Mouse (Mus musculus): ENCODE measurements around the gene Mettl8. TPM values are rescaled to one million over a fixed set of nuclear protein-coding genes. Genes with fewer than 3 reads are reported as not detected.

Gene Mettl8
- polyA plus RNA-seq, 1 experiment from 2014 or later, result 18.1 TPM

DNA sequence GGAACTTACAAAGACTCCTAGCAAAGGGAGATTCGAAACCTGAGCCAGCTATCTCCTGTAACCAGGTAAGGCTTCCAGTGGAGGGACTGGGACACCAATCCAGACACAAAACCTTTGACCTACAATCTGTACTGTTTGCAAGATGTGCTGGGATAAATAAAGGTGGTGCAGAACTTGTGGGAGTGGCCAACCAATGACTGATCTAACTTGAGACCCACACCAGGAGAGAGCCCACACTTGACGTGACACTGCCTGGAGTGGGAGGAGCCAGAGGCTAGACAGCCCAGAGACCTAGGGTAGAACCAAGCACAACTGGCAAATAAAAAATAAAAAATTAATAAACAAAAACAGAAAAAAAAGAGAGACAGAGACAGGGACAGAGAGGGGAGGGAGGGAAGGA lies 24.7 kb downstream of the Mettl8 start:
- H3K4me2 ChIP-seq, result no peak overlapping the region
- 0 out of 2 replicates have a peak, but pooled peaks have one; percentile 23 for ATAC-seq (ENCODE audit: low FRiP score)
- no peak overlapping the region for H3K4me3 ChIP-seq (replicated peaks)
- H3K36me3 ChIP-seq (replicated peaks), result no peaks in the 10 kb centered on the region
- H3K27me3 ChIP-seq, result no peaks in the 10 kb centered on the region
- no peaks in the 10 kb centered on the region for H3K9me3 ChIP-seq
- peaks cover 20% of the 10 kb centered on the region for H3K4me1 ChIP-seq
- no peak overlapping the region for H3K9ac ChIP-seq
- WGBS, result 77% methylated on average over 2 of the region's 2 CpGs
- no peak overlapping the region for H3K27ac ChIP-seq

DNA sequence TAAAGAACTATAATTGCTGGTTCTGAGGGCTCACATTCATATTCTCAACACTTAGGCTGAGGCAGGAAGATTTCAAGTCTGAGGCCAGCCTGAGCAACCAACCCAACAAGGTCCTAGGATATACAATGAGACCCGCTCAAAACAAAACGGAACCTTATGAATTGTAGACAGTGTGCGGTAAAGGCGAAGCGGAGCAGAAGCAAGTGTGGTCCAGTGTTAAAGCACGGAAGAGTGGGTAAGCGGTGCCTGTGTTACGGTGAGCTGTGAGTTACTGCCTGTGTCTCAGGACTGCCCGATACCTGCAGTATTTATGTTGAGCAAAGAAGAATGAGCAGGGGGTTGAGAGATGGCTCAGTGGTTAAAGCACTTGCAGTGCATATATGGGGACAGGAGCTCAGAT lies 27.8 kb downstream of the Mettl8 start:
- Histone ChIP-seq H3K36me3 (replicated peaks) (no peaks in the 10 kb centered on the region), H3K9ac (no peak overlapping the region), H3K4me2 (no peak overlapping the region), H3K9me3 (no peaks in the 10 kb centered on the region), H3K27ac (no peak overlapping the region), H3K4me1 (peaks cover 7% of the 10 kb centered on the region), H3K4me3 (replicated peaks) (no peak overlapping the region), H3K27me3 (no peaks in the 10 kb centered on the region)
- WGBS, result 98% methylated on average over 9 of the region's 9 CpGs
- ATAC-seq (ENCODE audit: low FRiP score), result no peak

DNA sequence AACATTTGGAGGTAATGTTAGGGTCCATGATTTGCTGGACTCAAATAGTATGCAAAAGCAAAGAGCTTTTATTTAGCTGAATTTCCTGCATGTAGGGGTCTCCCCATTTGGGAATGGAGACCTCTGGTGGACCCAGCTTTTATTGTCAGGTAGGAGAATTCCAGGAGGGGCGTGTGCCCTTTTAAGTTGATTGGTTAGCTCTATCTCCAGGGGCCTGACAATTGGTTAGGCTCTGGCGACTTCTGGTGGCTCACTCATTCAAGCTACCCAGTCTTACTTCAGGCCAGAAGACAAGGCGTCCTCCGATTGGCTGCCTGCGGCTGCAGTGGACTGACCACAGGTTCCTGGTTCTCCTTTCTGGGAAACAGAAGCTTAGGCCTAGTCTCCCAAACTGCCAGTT lies 28.6 kb downstream of the Mettl8 start:
- Histone ChIP-seq H3K4me1 (no peaks in the 10 kb centered on the region), H3K27ac (no peak overlapping the region), H3K36me3 (replicated peaks) (no peaks in the 10 kb centered on the region), H3K4me2 (no peak overlapping the region), H3K4me3 (replicated peaks) (no peak overlapping the region), H3K9me3 (no peaks in the 10 kb centered on the region), H3K27me3 (no peaks in the 10 kb centered on the region), H3K9ac (no peak overlapping the region)
- peak; percentile 53; the same call in 1 of the 2 replicates for ATAC-seq (ENCODE audit: low FRiP score)
- 44% methylated on average over 5 of the region's 5 CpGs for WGBS

DNA sequence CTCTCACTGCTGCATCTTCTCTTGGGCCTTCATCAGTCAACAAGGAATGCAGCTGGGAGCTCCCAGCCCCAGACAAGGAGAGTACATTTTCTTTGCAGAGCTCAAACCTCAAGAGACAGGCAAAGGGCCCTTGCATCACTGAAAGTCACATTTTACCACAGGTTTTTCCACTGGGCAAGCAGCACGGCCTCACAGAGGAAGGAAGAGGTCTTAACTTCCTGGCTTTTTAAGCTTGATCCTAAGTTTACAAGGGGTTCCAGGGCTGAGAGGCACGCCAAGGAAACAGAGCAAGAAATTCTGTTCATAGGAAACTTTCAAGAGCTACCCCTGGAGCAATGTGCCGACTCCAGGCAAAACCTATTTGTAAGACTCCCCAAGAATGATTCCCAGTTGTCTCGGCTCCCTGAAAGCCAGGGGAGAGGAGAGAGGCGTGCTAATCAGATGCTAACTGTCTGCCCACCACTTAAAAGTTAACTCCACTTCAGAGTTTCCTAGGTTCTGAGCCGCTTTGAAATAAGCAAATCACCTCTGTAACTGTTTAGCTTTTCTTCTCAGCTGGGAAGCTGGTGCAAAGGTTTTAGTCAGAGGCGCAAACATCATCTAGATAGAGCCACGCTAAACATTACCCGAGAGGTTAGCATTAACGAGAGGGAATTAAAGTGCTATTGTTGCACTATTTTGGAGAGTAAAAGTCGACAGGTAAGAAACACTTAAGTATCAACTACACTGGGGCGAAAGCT lies 29.6 kb downstream of the Mettl8 start:
- 50% methylated on average over 12 of the region's 12 CpGs for WGBS
- Histone ChIP-seq H3K4me2 (no peak overlapping the region), H3K4me1 (no peaks in the 10 kb centered on the region), H3K9me3 (no peaks in the 10 kb centered on the region), H3K27me3 (no peaks in the 10 kb centered on the region), H3K4me3 (replicated peaks) (no peak overlapping the region), H3K9ac (no peak overlapping the region), H3K27ac (no peak overlapping the region), H3K36me3 (replicated peaks) (no peaks in the 10 kb centered on the region)
- no peak for ATAC-seq (ENCODE audit: low FRiP score)

DNA sequence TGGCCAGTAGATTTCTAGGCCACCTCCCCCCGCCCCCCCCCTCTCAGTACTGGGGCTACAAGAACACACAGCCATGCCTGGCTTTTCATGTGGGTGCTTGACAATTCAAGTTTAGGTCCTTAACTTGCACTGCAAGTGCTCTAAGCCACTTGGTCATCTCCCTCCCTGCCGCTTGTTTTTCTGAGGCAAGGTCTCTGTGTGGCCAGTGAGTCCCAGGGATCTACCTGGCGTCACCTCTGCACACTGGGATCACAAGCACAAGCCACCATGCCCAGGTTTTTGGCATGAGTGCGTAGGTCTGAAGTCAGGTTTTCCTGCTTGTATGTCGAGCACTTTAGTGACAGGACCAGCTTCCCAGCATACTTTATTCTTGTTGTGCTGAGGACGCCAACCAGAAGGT lies 31.4 kb downstream of the Mettl8 start:
- H3K27me3 ChIP-seq, result no peaks in the 10 kb centered on the region
- peaks cover 9% of the 10 kb centered on the region for H3K4me1 ChIP-seq
- no peak overlapping the region for H3K27ac ChIP-seq
- ATAC-seq (ENCODE audit: low FRiP score), result no peak
- H3K4me3 ChIP-seq (replicated peaks), result no peak overlapping the region
- no peaks in the 10 kb centered on the region for H3K9me3 ChIP-seq
- no peak overlapping the region for H3K9ac ChIP-seq
- H3K4me2 ChIP-seq, result no peak overlapping the region
- WGBS, result 92% methylated on average over 6 of the region's 6 CpGs
- H3K36me3 ChIP-seq (replicated peaks), result no peaks in the 10 kb centered on the region

DNA sequence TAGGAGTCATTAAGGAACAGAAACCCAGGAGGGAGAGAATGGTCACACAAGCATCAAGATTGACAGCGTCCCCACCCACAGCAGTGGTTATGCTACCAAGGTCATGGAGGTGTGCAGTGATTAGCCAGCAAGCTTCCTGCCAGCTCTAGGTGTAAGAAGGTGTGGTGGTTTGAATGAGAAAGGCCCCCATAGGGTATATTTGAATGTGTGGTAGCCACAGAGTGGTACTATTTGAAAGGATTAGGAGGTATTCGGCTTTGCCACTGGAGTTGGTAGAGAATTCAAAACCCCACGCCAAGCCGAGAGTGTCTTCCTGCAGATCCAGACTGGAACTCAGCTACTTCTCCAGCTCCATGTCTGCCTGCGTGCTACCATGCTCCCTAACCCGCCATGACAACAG lies 32.4 kb downstream of the Mettl8 start:
- Histone ChIP-seq H3K36me3 (replicated peaks) (no peaks in the 10 kb centered on the region), H3K27ac (no peak overlapping the region), H3K4me2 (no peak overlapping the region), H3K4me1 (peaks cover 11% of the 10 kb centered on the region), H3K9me3 (no peaks in the 10 kb centered on the region), H3K9ac (no peak overlapping the region), H3K27me3 (no peaks in the 10 kb centered on the region), H3K4me3 (replicated peaks) (no peak overlapping the region)
- WGBS, result 91% methylated on average over 6 of the region's 6 CpGs
- no peak for ATAC-seq (ENCODE audit: low FRiP score)

DNA sequence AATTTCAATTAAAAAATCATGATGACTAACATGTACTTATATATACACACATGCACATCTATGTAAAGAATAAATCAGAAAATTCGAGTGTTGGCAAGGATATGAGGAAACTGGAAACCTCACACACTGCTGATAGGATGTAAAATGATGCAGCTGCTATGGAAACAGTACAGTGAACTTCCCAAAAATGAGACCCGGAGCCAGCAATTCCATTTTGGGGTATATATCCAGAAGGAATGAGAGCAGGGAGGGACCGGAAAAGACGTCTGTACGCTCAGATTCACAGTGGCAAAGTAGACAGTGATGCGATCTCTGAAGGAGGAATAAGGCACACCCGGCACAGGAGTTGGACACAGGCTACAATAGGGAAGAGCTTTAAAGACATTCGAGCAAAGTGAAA lies 34.7 kb downstream of the Mettl8 start:
- no peaks in the 10 kb centered on the region for H3K9me3 ChIP-seq
- no peak for ATAC-seq (ENCODE audit: low FRiP score)
- H3K27ac ChIP-seq, result no peak overlapping the region
- no peak overlapping the region for H3K9ac ChIP-seq
- H3K36me3 ChIP-seq (replicated peaks), result no peaks in the 10 kb centered on the region
- 83% methylated on average over 8 of the region's 8 CpGs for WGBS
- no peak overlapping the region for H3K4me2 ChIP-seq
- H3K4me3 ChIP-seq (replicated peaks), result no peak overlapping the region
- no peaks in the 10 kb centered on the region for H3K27me3 ChIP-seq
- peaks cover 11% of the 10 kb centered on the region for H3K4me1 ChIP-seq

DNA sequence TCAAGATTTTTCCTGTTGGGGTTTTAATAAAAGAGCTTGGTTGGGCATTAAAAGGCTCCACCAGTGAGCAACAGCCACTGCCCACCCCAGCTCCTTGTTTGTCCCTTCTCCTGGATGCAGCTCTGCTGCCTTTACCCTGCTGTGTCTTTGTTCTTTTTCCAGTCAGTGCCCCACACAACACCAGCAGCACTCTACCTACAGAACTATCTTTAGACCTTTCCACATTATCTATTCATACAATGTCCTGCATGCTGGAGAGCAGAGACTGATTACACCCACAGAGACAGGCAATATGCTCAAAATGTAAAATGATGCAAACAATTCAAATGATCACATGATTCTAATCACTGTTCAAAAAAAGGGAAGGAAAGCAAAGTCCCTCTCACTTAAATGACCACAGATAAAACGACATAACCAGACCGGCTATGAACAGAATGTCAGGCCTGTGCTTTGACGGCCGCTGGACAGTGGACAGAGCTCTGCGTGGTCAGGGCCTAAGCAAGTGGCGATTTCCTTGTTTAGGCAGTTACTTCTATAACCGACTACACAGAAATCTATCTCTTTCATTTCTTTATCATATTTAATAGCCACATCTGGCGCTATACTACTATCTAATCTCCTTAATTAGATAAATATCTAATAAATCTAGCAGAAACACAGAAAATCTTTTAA lies 35.5 kb downstream of the Mettl8 start:
- no peaks in the 10 kb centered on the region for H3K9me3 ChIP-seq
- peaks cover 11% of the 10 kb centered on the region for H3K4me1 ChIP-seq
- H3K9ac ChIP-seq, result no peak overlapping the region
- H3K4me3 ChIP-seq (replicated peaks), result no peak overlapping the region
- no peak overlapping the region for H3K4me2 ChIP-seq
- no peaks in the 10 kb centered on the region for H3K36me3 ChIP-seq (replicated peaks)
- H3K27me3 ChIP-seq, result no peaks in the 10 kb centered on the region
- WGBS, result 53% methylated on average over 8 of the region's 8 CpGs
- ATAC-seq (ENCODE audit: low FRiP score), result no peak; the same call in 1 of the 2 replicates
- peak overlapping the region; percentile 36; the same call in 1 of the 2 replicates for H3K27ac ChIP-seq

DNA sequence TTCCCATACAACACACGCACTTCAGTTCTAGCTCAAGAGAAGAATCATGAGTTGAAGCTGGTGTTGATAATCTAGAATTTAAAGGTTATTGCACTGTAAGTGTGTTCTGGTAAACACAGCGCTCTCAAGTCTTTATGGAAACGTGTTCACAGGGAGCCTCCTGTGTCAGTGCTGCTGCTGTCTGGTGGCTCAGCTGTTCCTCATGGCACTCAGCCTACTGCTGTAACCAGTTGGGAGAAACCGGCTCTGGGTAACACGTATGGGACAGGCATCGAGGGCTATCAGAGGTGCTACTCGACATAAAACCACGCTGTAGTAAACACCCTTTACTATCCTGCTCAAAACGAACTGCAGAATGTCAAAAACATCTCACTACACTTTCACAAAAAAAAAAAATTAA lies 36.1 kb downstream of the Mettl8 start:
- no peak overlapping the region for H3K27ac ChIP-seq

DNA sequence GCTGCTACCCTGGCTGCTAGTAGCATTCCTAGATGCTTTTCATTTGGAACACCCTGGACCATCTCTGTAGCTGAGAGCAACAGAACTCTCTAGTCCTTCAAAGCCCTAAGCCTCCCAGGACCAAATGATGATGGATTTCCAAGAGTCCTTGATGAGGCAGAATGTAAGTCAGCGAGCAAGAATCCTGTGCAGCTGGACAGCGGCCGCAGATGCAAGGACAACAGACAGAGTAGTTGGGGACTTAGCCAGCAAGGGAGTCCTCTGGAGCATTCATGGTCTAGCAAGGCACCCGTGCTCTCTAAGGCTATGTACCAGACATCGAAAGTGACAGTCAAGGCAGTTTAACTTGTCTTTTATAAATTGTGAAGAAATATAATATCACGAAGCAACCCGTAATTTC lies 41.9 kb downstream of the Mettl8 start:
- 94% methylated on average over 7 of the region's 7 CpGs for WGBS
- no peaks in the 10 kb centered on the region for H3K9me3 ChIP-seq
- no peak for ATAC-seq (ENCODE audit: low FRiP score)
- H3K27ac ChIP-seq, result no peak overlapping the region
- no peak overlapping the region for H3K9ac ChIP-seq
- H3K36me3 ChIP-seq (replicated peaks), result no peaks in the 10 kb centered on the region
- H3K4me3 ChIP-seq (replicated peaks), result no peak overlapping the region
- H3K4me1 ChIP-seq, result no peaks in the 10 kb centered on the region
- no peaks in the 10 kb centered on the region for H3K27me3 ChIP-seq
- H3K4me2 ChIP-seq, result no peak overlapping the region

More for the DNA sequence above, 36.1 kb downstream of the Mettl8 start:
- Histone ChIP-seq H3K4me1 (peaks cover 11% of the 10 kb centered on the region), H3K36me3 (replicated peaks) (no peaks in the 10 kb centered on the region), H3K9ac (no peak overlapping the region), H3K4me2 (no peak overlapping the region), H3K9me3 (no peaks in the 10 kb centered on the region), H3K4me3 (replicated peaks) (no peak overlapping the region), H3K27me3 (no peaks in the 10 kb centered on the region)
- ATAC-seq (ENCODE audit: low FRiP score), result no peak
- WGBS, result 57% methylated on average over 9 of the region's 9 CpGs

DNA sequence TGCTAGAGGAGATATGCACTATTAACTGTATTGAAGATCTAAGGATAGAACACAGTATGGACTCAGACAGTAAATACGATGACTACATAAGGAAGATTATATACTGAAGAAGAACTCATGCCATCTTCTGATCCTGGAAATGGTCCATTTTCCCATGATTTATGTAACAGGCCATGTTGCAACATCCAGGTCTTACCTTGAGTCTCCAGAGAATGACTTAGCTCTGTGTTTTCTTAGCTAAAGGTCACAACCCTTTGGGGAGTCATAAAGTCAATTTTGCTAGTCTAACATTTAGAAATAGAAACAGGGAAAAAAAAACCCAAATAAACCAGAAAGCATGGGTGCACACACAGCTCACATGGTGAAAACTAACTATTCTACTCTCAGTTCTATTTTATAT lies 43.6 kb downstream of the Mettl8 start:
- no peak for ATAC-seq (ENCODE audit: low FRiP score)
- Histone ChIP-seq H3K4me3 (replicated peaks) (no peak overlapping the region), H3K9ac (no peak overlapping the region), H3K4me2 (no peak overlapping the region), H3K36me3 (replicated peaks) (no peaks in the 10 kb centered on the region), H3K27me3 (no peaks in the 10 kb centered on the region), H3K4me1 (no peaks in the 10 kb centered on the region), H3K27ac (no peak overlapping the region), H3K9me3 (no peaks in the 10 kb centered on the region)
- WGBS, result 98% methylated on average over 1 of the region's 1 CpGs

DNA sequence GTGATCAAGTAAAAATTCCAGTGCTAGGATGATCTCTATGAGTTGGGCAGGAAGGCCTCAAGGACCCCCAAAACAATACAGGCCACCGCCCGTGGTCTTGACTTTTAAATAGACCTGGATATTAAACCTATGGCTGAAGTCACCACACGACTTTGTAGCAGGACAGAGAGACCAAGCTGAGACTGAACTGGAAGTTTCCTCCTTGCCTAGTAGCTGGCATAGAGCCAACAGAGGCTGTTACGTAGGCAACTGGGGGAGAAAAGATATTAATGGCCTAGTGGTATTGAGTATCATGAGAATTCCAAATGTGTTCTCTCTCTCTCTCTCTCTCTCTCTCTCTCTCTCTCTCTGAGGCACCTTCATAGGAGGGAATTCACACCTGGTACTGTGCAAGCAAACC lies 51.0 kb downstream of the Mettl8 start:
- Histone ChIP-seq H3K27me3 (no peaks in the 10 kb centered on the region), H3K4me2 (no peak overlapping the region), H3K27ac (no peak overlapping the region), H3K4me3 (replicated peaks) (no peak overlapping the region), H3K36me3 (replicated peaks) (no peaks in the 10 kb centered on the region), H3K9ac (no peak overlapping the region), H3K4me1 (no peaks in the 10 kb centered on the region), H3K9me3 (no peaks in the 10 kb centered on the region)
- no peak for ATAC-seq (ENCODE audit: low FRiP score)
- whole genome bisulfite sequencing, result 81% methylated on average over 4 of the region's 4 CpGs

DNA sequence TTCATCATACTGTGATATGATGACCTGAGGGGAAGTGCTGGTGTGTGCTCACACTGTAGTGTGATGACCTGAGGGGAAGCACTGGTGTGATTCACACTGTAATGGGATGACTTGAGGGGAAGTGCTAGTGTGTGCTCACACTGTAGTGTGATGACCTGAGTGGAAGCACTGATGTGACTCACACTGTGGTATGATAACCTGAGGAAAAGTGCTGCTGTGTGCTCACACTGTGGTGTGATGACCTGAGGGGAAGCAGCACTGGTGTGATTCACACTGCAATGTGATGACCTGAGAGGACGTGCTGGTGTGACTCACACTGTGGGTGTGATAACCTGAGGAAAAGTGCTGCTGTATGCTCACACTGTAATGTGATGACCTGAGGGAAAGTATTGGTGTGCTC lies 52.9 kb downstream of the Mettl8 start:
- no peak for ATAC-seq (ENCODE audit: low FRiP score)
- no peak overlapping the region for H3K27ac ChIP-seq
- H3K4me3 ChIP-seq (replicated peaks), result no peak overlapping the region
- H3K4me2 ChIP-seq, result no peak overlapping the region
- 87% methylated on average over 1 of the region's 1 CpGs for WGBS
- H3K9me3 ChIP-seq, result no peaks in the 10 kb centered on the region
- H3K36me3 ChIP-seq (replicated peaks), result no peaks in the 10 kb centered on the region
- no peaks in the 10 kb centered on the region for H3K4me1 ChIP-seq
- no peak overlapping the region for H3K9ac ChIP-seq
- no peaks in the 10 kb centered on the region for H3K27me3 ChIP-seq
